Mouse (Mus musculus) naive thymus-derived CD4-positive, alpha-beta T cell, adult 2 months (primary cell): ENCODE measurements around the gene Gm12216.
"Not testable (repeated sequence)": the region's sequence is repeated elsewhere in the genome, so short reads cannot be mapped to it uniquely, and the experiment has no call there.

ENCODE experiments used
- DNase-seq: peaks from one replicate; pipeline ENCODE4 v3.0.0-alpha.2; 2011; ENCODE audit warnings: low read depth

Gene Gm12216

GRCm38 (mm10) chr11:53858761-53859580 is at the start of gene Gm12216:
Gene Gm12216, minus strand, starts transcription at chr11:53859256.
- peak; percentile 84 for DNase-seq

GRCm38 (mm10) chr11:53908686-53909085 is 49.6 kb upstream of the Gm12216 start:
- DNase-seq: no peak

- DNase-seq: no peak
Observed at GRCm38 (mm10) chr11:53904534-53904925, 45.5 kb upstream of the Gm12216 start.

- DNase-seq: no peak
Observed at GRCm38 (mm10) chr11:53903781-53904533, 44.9 kb upstream of the Gm12216 start.

- DNase-seq: no peak
Observed at GRCm38 (mm10) chr11:53902741-53903140, 43.7 kb upstream of the Gm12216 start.

- DNase-seq: no peak
Observed at GRCm38 (mm10) chr11:53900991-53901390, 41.9 kb upstream of the Gm12216 start.

GRCm38 (mm10) chr11:53899981-53900380 is 40.9 kb upstream of the Gm12216 start:
- DNase-seq: no peak

- no peak for DNase-seq
Observed at GRCm38 (mm10) chr11:53899004-53899403, 39.9 kb upstream of the Gm12216 start.

GRCm38 (mm10) chr11:53896935-53897334 is 37.9 kb upstream of the Gm12216 start:
- no peak for DNase-seq

- peak; percentile 27 for DNase-seq
Observed at GRCm38 (mm10) chr11:53893451-53893850, 34.4 kb upstream of the Gm12216 start.

- peak; percentile 82 for DNase-seq
Observed at GRCm38 (mm10) chr11:53892716-53893416, 33.8 kb upstream of the Gm12216 start.

GRCm38 (mm10) chr11:53891505-53892451 is 32.7 kb upstream of the Gm12216 start, which contains the start of gene Slc22a5:
Gene Slc22a5, minus strand, starts transcription at chr11:53891660.
- DNase-seq: peak; percentile 99

GRCm38 (mm10) chr11:53890906-53891504 is 31.9 kb upstream of the Gm12216 start:
- no peak for DNase-seq

GRCm38 (mm10) chr11:53890225-53890624 is 31.2 kb upstream of the Gm12216 start:
- DNase-seq: peak; percentile 22

- DNase-seq: no peak
Observed at GRCm38 (mm10) chr11:53889091-53889645, 30.1 kb upstream of the Gm12216 start.

- DNase-seq: no peak
Observed at GRCm38 (mm10) chr11:53888242-53888641, 29.2 kb upstream of the Gm12216 start.

GRCm38 (mm10) chr11:53883287-53883686 is 24.2 kb upstream of the Gm12216 start:
- no peak for DNase-seq

GRCm38 (mm10) chr11:53878096-53878495 is 19.0 kb upstream of the Gm12216 start:
- not testable (repeated sequence) for DNase-seq

GRCm38 (mm10) chr11:53876488-53876887 is 17.4 kb upstream of the Gm12216 start:
- no peak for DNase-seq

- DNase-seq: peak; percentile 65
Observed at GRCm38 (mm10) chr11:53874706-53875105, 15.7 kb upstream of the Gm12216 start.
